Mouse (Mus musculus): ENCODE results near the gene Tec.

The Tec gene

DNA sequence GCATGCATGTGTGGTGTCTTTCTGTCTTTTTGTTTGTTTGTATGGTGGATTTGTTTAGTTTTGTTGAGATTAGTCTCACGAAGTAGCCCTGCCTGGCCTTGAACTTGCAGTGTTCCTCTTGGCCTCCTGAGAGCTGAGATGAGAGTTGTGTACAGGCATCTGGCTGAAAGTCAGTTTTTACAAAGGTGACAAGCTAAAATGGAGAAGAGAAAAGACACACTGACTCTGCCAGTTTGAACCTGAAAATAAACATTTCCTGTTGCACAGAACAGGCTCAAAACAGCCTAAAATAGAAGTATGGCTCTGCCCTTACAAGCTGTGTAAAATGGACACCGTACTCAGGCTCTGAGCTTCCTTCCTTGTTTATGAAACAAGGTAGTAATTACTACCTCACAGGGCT lies 14.9 kb downstream of the Tec start:
- no peak for DNase-seq (ENCODE audit: low spot score)

DNA sequence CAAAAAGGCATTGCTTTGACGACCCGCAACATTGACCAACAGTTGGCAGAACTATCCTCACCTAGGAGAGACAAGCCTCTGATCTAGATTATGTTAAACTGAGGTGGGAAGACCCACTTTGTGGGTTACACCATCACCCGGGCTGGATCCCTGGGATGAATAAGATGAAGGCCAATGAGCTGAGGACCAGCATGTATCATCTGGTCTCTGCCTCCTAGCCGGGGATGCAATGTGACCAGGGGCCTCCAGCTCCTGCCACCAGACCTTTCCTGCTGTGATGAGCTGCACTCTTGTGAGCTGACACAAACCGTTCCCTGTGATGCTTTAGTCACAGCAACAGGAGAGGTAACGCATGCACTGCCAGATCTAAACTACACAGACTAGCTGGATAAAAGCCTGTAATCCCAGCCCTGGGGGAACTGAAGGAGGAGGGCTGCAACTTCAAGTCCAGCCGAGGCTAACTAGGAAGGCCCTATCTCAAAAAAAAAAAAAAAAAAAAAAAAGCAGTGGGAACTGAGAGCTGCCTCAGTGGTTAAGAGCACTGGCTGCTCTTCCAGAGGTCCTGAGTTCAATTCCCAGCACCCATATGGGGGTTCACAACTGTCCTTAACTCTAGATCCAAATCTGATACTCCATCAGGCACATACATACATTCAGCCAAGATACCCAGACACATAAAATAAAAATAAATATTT lies 15.8 kb downstream of the Tec start:
- no peak for DNase-seq (ENCODE audit: low spot score)

DNA sequence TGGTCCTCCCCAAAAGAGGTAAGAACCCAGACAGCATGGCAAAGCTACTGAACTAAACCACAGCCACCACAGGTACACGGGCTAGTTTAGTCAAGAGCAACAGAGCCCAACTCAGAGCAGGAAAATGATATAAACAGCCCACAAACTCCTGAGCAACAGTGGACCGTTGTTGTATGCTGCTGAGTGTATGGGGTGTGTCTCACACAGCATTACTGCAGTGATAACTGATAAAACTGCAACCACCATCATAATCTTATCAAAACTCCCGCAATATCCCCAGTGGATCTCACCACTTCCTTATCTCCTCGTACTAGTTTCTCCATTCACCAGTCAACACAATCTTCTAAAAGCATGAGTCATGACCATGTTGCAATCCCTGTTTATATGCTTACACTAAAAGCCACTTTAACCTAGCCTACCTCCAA lies 16.6 kb downstream of the Tec start:
- DNase-seq (ENCODE audit: low spot score): no peak

DNA sequence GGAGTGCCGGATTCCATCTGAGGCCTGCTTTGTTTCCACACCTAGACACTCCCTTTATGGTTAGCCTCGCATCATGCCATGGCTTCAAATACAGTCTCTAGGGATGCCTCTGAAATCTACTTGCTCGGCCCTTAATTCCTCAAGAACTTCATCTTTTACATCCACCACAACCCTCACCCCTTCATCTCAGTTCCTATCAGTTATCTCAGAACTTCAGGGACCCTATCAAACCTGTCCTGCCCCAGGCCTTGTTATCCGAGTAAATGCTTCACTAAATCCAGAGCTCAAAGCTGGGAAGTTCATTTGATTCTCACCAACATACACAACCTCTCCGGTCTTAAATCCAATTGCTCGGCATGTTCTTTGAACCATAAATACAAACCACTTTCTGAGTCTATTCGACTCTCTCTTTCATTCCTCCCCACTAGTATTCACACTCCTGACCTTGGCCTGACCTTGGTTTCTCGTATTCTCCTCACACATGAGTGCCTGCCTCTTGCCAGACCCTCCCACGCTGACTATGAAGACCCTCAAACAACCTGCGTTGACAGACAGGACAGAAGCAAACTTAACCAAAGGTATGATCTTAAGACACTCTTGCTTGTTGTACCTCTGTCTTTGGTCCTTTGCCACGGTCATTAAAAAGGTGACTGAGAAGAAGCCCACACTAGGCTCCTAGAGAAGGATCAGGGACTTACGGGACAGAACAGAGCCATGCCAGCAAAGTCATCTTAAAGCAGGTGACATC lies 17.2 kb downstream of the Tec start:
- DNase-seq (ENCODE audit: low spot score): no peak

DNA sequence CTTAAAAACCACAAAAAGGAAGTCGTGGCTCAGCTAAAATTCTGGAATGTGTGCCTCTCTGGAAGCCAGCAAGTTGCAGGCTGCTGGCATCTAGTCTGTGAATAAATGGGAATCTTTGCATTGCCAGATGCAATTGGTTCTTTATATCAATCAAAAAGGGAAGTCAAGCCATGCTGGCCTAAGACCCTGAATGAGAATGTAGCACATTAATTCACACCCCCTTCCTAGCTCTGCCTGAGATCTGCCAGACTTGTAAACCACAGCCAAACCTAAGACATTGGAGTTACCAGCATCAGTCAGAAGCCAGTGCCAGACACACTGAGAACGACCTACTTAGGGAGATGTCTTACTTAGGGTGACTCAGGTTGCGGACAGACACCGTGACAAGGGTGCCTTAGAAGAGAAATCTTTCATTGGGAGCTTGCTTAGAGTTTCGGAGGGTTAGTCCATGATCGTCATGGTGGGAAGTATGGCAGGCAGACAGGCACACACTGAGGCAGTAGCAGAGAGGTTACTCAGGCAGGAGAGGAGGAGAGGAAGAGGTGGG lies 19.3 kb downstream of the Tec start:
- no peak for DNase-seq (ENCODE audit: low spot score)

DNA sequence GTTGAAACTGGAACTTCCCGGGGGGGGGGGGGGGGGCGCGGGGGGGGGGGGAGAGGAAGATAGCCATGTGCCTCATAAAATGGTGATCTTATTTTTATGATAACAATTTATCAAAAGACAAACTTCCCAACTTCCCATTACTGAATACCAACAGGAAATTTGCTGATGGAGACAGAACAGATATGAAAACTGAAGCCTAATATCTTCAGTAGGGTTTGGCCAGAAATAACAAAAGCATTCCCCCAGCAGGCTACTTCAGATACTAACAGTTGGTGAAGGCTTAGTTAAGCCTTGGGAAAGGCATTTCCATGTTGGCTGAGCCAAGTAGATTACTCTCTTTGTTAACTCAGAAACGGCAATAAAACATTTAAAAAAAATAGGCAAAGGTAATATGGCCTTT lies 21.6 kb downstream of the Tec start:
- no peak for DNase-seq (ENCODE audit: low spot score)

DNA sequence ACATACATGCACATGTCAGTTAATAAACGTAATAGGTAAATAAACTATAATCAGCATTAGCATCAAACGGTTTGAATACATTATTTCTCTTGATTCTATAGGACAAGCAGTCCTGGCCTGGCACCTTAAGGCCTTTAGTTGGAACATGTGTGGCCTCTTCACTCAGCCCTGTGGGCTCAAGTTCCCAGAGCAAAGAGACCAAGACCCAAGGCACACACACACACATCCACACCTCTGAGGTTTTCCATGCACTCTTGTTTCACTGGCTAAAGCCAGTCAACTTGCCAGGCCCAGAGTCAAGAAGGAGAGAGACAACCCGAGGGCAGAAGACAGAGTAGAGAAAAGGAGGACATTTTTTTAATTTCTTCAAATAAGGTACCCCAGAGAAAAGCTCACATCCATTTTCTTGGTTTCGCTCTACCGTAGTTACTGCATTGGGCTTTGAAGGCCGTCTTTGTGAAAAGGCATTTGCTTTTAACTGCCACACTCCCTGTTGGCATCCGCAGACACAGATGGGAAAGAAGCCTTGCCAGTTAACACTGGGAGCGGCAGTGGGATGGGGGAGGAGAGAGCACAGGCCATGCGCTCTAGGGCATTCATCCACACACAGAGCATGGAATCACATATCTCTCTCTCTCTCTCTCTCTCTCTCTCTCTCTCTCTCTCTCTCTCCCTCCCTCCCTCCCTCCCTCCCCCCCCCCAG lies 22.2 kb downstream of the Tec start:
- no peak for DNase-seq (ENCODE audit: low spot score)

DNA sequence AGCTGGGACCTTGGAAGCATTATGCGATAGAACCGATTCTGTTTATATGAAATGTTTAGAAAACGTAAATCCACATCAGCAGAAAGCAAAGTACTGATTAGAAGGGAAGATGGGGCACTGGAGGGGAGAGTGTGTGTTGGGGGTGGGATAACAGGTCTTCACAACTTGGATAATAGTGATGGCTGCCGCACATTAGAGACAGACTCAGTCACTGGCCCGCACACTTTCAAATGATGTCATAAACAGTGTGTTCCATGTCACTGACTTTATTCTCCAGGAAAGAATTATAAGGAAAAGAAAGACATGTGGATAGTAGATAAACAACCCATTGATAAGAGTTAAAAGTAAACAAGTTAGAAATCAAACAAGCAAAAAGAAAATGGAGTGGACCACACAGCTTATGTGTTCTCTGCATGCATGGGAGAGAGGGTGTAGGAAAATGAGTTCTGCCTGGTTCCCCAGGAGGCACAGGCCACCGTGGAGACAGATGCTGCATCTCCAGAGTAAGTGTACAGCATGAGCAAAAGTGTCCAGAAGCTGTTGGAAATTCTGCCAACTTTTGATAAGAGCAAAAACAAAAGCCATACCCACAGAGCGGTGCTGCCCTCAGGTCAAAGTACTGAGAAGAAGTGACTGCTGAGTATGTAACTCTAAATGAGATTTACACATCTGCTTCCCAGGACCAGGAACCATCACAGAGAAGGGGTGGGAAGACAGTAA lies 23.3 kb downstream of the Tec start:
- no peak for DNase-seq (ENCODE audit: low spot score)

DNA sequence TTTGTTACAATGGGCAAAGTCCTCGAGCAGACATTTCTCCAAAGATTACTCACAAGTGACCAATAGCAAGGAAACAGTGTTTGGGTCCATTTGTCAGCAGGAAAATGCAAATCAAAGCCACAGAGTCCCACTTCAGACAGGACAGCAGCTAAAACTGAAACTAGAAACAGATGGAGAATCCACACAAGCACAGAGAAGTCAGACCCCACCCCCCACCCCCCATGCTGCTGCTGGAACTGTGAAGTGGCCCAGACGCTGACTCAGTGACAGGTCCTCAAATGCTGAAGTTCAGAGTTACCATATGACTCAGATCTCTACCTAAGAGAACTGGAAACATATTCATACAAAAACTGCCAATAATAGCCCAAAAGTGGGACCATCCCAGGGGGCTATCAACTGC lies 24.0 kb downstream of the Tec start:
- no peak for DNase-seq (ENCODE audit: low spot score)

DNA sequence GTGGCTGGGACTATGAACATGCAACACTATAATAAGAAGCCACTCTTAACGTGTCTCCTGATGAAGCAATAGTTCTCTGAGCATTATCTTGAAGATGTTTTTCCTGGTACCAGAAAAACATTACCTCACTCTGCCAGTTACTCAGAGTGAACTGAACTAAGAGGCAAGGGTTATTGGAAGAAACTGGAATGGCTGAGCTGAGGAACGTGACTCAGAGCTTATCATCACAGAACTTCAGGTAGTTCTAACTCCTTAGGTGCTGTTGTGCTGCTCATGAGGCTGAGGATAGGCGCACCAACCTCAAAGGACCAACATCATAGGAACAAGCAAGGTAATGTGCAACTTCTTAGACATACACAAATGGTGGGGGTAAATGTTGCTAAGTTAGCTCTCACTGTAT lies 28.6 kb downstream of the Tec start:
- no peak for DNase-seq (ENCODE audit: low spot score)

DNA sequence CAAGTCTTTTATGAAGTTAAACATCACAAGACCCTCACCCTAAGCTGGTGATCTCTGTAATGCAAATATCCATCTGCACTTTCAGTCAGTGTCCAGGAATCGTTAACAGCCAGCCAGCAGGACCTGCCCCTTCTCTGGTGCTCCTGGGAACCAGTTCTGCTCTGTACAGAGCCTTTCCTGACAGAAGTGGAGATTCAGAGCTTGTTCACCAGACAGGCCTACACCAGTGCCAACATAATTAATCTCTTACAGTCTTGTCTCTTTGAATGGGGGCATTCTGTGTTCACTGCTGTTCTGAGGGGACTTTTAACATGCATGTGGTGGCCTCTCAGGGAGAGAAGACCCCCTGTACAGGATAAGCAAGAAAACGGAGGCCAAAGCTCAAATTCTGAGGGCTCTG lies 29.3 kb downstream of the Tec start:
- no peak for DNase-seq (ENCODE audit: low spot score)

DNA sequence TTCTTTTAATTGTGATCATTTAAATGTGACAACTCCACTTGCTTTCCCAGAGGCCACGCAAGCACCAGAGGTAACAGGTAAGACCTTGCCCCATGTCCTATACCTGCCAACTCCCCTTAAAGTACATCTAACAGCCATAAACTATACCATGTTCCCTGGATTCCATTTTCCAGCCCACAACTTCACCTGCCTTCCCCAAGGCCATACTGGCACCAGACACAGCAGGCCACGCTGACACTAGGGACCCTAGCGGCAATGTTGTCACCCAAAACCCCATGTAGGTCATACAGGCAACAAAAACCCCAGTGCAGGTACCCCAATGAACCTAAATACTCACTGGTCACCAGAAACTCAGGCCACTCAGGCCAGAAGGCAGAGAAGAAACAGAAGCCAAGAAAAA lies 32.6 kb downstream of the Tec start:
- no peak for DNase-seq (ENCODE audit: low spot score)

DNA sequence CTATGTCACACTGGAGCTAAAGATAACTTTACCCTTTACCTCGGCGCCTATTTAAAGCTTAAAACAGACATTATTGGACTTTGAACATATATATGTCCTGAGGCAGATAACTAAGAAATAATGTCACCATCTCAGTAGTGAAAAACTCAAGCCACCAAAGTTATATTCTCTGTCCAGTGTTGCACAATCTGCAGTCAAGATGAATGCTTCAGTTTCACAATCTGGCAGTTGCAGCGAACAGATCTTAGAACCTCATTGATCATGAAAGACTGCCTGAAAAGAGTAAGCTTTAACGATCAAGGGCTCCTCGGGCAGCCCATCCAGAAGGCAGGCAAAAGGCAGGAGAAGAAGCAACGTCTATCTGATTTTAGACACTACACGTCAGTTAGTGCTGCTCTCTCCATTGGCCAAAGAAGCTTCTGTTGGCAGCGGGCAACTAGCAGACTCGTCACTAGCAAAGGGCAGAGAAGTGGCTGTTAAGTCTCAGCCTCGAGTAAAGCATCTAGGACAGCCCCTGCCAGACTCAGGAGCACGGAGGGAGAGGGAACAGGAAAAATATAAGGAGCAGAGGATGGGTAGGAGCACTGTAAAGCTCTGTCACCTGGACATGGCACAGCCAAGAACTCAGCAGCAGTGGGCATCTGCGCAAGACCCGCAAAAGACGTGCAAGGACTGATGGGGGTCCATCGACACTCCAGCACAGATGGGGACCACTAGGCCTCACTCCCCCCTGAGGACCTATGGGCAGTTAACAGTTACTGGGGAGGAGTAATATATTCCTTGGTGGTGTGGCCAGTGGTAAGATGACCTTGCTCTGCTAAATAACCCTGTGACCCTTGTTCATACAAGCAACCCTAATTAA lies 35.1 kb downstream of the Tec start:
- DNase-seq (ENCODE audit: low spot score): no peak

DNA sequence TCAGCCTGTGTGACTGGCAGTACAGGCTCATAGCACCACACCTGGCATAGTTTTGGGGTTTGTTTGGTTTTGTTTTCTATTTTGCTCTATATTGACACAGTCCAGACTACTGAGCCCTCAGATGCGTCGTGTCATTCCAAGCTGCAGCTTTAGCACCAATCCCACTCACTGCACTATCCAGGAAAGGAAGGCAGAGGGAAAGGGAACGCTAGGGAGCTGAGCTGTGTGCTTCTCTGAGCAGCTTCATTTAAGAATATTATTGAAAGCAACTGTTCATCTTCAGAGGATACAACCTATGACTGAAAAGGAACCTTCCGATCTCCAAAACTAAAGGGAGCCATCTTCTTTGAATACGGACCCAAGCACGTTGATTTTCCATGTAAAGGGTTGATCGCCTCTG lies 36.1 kb downstream of the Tec start:
- no peak for DNase-seq (ENCODE audit: low spot score)

DNA sequence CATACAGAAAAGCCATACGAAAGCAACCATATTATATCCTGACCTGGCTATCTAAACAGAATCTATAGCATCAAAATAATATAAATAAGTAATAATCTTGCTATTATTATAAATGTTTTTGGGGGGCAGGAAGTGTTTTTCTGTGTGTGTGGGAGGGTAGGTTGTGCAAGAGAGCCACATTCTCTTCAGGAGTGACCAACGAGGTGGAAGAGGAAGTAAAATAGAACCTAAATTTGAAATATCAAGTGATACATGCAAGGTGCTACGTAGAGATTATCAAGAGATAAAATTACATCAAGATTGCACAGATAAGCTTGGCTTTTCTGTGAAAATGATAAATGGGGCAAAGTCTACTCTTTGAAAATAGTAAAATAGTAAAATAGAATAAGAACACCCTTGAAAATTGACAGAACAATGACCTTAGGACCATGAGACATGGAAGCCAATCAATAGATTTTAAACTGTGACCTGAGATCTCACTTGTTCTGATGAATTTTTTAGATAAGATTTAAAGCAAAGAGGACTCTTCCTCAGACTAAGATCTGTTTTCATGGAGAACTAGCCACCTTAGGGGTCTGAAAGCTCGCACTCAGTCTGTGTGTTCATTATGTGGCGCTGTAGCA lies 37.2 kb downstream of the Tec start:
- no peak for DNase-seq (ENCODE audit: low spot score)

DNA sequence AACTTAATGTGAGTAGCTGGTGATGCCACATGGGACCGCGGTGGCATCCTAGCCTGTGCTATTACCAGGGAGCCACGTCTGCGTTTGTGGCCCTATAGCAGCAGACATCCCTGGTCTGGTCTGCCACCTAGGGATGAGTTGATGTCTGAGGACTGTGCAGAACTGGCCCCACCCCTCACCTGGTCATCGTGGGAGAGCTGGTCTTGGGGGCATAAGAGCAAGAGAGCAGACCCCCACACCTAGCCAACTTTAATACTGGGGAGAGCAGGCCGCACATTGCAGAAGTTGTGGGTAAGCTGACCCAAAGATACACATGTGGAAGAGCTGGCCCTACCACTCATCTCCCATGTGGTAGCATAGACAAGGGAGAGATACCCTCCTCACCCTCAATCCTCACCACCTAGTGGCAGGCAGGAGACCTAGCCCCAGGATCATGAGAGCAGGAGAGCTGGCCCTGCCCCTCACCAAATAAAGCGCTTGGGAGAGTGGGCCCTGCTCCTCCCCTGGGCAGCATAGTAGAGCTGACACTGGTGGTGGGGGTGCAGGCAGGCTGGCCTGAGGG lies 38.7 kb downstream of the Tec start:
- no peak for DNase-seq (ENCODE audit: low spot score)

DNA sequence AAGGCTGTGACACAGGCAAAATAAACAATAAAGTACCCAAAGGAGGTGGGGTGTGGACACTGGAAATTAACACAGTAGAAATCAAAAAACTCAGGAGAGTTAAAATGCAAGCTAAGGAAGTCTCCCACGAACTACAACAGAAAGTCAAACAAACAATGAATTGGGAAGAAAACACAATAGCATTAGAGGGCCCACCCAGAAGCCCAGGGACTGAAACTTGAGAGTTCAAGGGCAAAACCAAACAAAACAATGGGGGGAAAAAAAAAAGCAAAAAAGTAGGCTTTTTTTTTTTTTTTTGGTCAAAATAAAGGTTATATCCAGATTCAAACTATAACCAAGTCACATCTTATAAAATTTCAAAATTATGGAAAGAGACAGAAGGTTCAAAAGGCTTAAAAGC lies 39.9 kb downstream of the Tec start:
- no peak for DNase-seq (ENCODE audit: low spot score)

DNA sequence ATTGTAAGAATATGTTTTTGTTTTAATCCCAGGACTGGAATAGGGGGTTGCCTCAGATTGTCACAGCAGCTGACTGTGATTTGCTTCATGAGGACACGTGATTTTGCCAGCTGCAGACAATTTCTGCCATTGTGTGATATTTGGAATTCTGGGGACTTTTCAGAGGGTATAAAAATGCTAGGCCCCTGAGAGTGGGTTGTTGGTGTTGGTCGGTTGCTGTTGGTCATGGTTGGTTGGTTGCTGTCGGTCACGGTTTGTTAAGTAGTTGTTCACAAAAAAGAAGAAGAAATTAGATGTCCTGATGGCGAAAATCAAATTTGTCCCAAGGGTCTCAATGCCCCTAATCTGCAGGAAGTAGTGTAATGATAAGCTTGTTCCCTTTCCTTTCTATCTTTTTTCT lies 40.8 kb downstream of the Tec start:
- DNase-seq (ENCODE audit: low spot score): no peak

DNA sequence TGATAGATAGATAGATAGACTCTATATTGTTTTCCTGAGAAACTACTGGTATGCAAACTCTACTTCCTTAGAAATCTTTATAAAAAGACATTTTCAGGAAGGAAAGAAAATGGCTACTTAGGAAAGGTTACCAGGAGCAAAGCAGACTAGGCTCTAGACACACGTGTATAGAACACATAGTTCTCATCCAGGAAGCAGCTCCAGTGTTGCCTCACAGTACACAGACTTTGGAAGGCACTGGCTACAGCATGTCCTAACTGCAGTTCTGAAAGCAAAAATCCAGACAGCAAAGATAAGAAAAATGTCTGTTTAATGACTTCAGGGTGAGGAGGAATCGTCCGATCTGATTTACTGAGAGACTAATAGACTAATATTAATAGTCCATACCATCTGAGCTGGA lies 41.8 kb downstream of the Tec start:
- no peak for DNase-seq (ENCODE audit: low spot score)

DNA sequence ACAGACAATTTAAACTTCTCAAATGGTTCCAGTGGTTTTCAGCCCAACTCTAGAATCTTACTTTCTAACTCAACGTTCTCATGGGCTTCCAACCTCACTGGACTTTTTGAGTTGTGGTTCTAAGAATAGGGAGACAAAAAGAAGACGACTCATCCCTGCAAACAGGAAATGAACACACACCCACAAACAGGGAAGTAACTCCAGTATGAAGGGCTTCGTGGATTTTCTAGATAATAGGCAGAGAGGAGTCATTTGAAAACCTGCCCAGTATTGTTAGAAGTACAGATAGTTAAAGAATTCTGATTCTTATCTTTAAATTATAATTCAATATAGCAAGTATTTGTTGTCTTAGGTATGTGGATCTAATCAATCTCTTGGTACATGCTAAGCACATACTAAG lies 47.6 kb downstream of the Tec start:
- no peak for DNase-seq (ENCODE audit: low spot score)

Measured in T-cell, adult 2 months (primary cell).